Mouse (Mus musculus): Measurements from ENCODE around the gene Sf3a2.
"Not testable (repeated sequence)": the region's sequence is repeated elsewhere in the genome, so short reads cannot be mapped to it uniquely, and the experiment has no call there.

The Sf3a2 gene

DNA sequence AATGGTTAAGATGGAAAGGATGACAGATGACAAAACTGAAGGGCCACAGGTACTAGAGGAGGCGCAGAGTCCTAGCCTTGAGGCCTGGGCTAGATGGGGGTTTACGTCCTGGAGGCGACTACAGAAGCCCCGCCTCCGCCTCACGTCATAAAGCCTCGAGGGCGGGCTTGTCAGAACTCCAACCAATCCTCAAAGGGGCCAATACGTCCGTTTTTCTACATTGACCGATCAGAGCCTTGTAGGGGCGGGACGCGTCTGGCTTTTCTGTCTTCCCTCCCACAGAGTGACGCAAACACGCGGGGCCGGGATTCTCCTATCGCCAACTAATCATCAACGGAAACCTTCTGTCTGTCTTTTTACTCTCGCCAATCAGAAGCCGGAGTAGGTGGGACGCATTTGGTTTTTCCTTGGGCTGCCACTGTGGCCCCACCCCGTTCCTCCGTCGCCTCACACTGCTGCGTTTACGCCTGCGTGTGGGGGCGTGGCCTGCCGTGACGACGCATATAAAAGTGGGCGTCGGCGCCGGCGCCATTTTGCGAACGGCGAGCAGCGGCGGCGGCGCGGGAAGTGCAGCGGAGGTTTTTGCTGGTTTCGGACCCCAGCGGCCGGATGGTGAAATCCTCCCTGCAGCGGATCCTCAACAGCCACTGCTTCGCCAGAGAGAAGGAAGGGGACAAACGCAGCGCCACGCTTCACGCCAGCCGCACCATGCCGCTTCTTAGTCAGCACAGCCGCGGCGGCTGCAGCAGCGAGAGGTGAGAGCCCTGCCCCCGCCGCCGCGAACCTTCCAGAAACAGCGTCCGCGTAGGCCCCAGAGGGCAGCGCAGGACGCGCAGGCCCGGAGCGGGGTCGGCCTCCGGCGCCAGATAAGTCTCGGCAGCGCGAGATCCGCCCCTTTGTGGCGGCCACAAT, 28.4 kb downstream of the Sf3a2 start, which contains the start of gene Oaz1:
Gene Oaz1, plus strand, starts transcription at position 506 of the 912 bp plus-strand sequence.
- DNase-seq = peak; percentile 98 to 99

DNA sequence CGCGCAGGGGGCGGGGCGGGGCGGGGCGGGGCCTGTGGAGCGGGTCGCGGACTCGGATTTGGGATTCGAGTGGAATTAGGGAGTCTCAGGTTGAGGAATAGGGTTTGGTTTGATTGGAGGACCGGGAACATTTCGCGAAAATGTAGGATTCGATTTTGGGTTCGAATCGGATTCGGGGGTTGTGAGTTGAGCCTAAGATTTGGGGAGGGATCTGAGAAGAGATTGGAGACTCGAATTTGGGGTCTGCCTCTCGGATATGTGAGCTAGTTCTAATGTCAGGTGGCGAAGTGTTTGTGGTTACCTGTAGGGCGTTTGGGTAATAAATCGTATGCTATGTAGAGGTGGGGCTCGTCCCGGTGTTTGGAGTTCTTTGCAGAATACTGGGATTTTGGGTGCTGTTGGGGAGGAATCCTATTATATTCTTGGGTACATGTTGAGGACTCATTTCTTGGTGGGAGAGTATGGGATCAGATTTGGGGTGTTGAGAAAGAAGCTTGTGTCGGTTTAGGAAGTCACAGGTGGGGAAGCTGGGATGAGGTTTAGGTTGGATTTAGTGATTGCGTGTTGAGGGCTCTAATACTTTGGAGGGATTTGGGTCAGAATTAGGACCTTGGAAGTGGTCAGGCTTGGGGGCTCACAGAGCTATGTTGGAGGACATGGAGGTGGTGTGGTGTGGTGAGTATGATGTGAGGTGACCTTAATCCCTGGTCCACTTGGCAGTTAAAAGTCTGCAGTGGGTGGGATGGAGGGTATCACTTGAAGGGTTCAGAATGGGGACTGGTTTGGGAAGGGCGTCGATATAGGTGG, 29.3 kb downstream of the Sf3a2 start:
- no peak for DNase-seq

DNA sequence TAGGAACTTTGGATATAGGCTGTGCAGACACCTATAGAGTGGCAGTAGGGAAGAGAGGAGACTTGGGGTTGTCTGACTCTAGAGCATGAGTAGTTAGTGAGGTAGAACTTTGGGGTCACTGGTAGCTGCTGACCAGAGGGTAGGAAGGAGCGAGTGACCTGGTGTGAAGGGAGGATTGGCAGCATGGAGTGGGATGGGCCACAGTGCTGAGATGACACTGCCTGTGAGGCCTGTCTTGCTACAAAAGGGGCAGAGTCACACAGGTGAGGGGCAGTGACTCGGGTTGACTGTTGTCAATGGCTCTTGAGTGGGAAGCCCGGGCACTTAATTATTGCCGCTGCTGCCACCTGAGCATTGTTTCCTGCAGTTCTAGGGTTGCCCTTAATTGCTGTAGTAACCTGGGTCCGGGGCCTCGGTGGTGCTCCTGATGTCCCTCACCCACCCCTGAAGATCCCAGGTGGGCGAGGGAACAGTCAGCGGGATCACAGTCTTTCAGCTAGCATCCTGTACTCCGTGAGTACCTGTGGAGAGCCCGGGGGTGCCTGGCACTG, 29.9 kb downstream of the Sf3a2 start:
- DNase-seq = no peak

DNA sequence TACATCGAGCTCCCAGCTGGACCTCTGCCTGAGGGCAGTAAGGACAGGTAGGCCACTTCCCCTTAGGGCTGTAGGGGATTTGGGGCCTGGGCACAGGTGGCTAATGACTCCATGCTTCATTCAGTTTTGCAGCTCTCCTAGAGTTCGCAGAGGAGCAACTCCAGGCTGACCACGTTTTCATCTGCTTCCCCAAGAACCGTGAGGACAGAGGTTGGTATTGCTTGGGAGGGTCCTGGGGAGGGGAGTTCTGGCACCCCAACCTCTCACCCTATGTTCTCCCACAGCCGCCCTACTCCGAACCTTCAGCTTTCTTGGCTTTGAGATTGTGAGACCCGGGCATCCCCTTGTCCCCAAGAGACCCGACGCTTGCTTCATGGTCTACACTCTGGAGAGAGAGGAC, 30.6 kb downstream of the Sf3a2 start:
- not testable (repeated sequence) for DNase-seq

DNA sequence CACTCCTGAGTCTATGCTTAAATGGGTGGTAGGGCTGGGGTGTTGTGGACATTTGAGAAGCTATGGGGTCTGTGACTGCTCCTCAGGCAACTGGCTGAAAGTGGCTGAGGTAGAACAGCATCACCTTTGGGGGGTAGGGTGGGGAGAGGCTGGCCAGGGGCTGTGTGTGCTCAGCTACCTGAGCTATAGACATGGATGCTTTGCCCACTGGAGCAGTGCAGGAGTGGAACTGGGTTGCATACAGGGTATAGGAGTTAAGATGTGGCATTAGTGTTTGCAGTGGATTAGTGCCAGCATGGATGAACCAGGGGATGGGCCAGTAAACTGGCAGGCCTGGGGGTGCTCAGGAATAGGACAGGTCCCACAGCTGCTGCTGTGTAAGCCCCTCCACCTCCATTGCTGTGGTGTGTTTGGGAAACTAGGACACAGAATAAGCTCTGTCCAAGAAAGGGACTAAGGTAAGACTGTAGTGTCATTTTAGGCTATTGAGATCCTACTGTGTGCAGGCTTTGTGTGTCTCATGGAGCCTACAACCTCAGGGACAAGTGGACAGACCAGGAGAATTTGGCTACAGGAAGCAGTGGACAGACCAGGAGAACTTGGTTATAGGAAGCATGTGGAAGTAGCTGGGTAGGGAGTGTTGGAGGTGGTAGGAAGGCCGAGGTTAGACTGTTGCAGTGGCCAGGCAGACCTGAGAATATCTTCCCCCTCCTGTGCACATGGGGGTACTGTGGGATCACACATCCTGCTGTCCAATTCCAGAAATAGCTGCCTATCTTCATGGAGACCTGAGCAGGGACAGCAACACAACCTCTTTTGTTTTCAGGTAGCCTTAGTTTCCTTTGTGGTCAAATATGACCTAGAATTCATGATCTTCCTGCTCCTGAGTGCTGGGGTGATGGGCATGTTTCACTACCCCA, 31.6 kb downstream of the Sf3a2 start:
- no peak for DNase-seq

DNA sequence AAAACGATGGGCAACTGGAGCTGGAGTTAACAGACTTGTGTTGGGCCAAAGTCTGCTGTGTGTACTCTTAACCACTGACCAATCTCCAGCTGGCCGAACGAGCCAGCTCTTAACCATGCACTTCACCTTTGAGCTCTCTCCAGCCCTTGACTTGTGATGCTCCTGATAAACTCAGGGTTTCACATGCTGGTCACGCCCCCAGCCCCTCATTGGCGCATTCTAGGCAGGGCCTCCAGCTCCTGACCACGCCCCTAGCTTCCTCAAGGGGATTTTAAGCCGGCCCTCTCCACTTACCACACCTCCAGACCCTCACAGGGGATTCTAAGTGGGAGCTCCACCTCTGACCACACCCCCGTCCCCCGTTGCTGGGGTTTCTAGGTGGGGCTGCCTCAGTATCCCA, 33.1 kb downstream of the Sf3a2 start:
- peak; percentile 83 to 90 for DNase-seq

DNA sequence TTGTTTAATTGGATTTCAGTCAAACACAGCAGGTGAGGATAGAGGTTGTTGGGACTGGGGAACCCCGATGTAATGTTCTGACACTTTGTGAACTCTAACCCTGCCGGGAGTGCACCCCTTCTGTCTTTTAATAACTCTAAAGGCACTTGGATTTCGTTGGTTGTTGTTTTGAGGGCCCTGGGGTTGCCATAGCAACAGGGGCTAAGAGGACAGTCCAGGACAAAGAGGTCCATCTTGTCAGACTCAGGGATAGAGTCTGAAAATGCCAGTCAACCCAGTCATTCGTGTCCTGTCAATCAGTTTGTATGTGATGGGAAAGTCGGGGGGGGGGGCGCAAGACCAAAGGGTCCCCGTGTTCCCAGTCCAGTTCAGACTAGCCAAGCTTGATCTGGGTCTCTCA, 34.8 kb downstream of the Sf3a2 start:
- DNase-seq = no peak

DNA sequence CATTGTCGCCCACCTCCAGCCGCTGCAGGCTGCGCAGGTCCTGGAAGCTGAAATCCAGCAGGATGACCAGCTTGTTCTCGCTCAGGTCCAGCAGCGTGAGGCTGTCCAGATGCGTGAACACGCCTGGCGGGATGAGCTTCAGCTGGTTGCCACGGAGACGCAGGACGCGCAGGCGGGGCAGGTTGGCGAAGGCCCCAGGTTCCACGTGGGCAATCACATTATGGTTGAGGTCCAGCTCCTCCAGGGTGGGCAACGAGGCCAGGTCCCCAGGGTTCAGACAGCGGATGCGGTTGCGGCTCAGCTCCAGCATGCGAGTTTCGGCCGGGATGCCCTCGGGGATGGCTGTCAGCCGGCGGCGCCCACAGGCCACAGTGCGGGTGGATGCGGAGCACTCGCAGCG, 37.6 kb downstream of the Sf3a2 start:
- DNase-seq = no peak

DNA sequence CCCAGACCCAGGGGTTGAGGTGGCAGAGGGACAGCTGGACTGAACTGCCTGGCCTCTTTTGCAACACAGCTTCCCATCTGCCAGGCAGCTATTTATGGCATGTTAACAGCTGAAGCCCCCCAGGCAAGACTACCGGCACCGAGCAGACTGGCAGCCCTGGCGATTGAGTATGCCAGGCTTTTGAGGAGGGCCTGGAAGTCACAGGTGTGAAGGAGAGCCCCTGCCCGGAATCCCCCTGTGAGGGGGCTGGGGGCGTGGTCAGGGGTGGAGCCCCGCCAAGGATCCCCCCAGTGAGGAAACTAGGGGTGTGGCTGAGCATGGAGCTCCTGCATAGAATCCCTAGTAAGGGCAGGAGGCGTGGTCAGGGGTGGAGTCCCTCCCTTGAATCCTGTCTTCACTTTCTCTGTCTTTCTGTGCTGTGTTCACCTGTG, 39.0 kb downstream of the Sf3a2 start:
- DNase-seq = no peak

DNA sequence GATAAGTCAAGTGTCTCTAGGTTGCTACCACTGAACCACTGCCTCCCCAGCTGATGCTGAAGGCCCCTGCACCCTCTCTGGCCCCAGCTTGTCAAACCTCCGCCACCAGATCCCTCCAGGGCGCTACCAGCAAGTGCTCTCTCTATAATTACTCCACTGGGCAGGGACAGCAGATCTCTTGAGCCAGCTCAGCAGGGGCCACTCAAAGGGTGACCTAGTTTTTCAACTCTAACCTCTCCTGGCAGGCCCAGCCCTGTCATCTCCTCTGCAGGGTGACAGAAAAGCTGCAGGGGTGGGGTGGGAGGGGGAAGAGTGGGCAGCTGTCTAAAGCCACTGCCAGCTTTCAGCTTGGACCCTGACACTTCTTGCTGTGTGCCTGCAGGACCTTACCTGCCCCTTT, 39.8 kb downstream of the Sf3a2 start:
- DNase-seq = no peak

DNA sequence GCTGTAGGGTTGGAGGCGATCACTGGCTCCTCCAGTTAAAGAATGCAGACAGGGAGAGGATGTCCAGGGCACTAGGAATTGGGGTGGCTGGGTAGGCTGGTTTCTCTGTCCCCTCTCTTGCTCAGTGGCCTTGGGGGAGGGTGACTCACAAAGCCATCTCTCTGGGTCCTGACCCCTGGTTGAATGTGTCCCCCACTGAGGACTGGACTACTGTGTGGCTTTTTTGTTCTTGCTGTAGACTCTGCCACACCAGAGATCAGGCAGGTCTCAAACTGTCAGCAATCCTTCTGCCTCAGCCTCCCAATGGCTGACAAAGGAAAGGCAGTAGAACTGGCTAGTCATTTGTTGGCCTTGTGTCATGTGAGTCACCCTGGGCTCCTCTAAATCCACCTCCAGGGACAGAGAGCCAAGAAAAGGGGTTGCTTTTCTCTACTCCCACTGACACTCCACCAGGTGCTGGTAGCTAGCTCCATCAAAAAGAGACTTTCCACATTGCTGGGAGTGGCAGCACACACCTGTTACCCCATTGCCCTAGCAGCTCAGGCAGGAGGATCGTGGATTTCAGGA, 40.4 kb downstream of the Sf3a2 start:
- DNase-seq = no peak

DNA sequence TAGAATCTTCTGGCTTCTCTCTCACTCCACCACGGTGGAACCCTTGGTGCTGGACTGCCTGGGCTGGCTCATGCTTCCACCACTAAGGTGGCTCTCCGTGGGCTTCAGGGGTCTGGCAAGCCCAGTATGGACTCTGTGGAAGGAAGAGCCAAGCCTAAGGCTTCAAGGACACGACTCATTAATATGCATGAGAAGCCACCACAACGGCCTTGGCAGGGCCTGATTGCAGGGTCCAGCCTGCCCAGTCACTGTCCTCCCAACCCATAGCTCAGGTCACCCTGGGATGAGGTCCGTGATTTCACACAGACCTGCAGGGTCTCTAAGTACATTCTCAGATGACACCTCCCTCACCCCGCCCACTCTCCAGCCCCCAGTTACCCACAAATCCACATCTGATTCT, 41.9 kb downstream of the Sf3a2 start:
- DNase-seq = no peak

DNA sequence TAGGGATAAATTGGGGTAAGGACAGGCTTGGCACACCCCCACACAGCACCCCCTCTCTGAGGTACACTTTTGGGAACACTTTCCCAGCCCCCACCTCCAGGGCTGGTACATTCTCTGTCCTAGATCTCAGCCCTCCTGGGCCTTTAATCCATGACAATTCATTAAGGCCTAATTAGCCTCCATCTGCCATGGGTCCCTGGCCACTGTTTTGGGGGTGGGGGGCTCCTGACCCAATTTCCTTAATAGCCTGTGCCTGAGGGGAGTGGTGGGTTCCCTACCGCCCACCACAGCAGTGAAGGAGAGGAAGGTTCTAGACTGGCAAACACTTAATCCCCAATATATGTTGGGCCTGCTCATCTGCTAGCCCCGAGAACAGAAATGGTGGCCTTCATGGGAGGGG, 43.7 kb downstream of the Sf3a2 start:
- DNase-seq = no peak

DNA sequence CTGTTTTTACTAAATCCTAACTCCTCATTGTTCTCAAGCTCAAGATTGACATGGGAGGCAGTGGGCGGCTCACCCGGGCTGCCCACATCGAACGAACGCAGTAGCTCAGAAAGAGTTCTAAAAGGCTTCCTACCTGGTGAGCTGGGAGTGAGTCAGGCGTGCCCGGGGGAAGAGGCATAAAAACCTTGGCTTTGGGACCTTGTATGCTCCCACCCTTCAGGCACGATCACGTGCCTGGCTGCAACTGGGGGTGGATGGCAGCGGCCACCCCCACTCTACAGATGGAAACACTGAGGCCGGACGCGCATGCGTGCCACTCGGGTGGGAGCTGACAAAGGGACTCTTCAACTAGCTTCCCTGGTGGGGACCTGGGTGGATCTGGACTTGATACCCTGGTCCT, 44.3 kb downstream of the Sf3a2 start:
- no peak for DNase-seq

DNA sequence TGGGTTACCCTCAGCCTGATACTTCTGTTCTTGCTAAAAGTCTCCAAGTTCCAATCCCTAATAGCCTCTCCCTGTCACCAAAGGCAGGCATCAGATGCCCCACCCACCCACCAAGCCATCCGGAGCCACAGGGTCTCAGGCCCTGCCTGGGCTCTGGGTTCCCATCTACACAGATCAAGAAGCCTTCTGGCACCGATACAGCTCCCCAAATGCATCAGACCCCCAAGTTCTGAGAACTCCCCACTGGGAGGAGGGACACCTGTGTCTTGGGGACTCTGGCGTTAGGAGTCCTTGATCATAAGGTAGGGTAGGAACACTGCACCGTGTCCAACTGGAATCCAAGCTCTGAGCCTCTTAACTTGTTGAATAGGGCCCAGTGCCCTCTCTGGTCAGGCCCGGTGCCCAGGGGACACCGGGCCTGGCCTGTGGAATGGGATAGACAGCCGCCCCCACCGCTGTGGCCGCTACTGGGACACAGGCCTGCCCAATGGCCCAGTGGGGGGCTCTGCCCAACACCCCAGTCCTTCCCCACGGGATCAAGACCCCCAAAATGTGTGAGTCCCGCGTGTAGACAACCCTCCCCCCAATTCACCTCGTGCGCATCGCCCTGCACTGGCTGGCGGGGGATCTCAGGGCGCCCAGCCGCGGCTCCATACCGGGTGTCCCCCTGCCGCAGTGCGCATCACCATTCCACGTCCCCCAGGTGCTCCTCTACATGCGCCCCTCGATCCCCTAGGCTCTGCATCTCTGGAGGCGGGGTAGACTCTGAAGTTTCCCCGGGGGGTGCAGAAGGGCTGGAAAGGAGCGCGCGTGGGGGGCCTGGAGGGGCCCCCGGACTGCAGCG, 45.3 kb downstream of the Sf3a2 start:
- no peak for DNase-seq

DNA sequence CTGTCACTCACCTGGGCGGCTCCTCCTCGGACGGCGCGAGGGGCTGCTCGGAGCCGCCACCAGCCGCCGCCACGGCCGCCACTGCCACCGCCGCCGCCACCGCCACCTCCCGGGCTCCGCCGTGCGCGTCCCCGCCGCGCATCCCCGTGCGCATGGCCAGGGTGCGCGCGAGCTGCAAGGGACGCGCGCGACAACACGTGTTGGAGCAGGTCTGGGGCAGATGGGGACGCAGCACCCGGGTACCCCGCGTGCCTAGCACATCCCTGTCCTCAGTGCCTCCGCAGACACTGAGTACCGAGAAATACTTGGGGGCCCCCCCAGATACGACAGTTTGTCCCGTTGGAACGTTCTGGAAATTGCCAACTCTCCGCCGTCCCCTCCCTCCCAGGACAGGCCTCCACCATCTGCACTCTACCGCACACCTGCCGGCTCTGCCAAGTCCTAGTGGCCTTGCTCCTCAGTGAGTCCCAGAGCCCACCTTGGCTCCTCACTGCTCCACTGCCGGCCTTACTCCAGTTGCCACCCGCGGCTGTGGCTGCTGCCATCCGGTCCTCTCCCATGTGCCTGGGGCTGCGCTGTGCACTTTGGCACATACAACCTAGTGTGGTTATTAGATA, 46.0 kb downstream of the Sf3a2 start, which contains the start of gene Lingo3:
Gene Lingo3, minus strand, starts transcription at position 109 of the 617 bp plus-strand sequence.
- peak; percentile 46 to 61 for DNase-seq

DNA sequence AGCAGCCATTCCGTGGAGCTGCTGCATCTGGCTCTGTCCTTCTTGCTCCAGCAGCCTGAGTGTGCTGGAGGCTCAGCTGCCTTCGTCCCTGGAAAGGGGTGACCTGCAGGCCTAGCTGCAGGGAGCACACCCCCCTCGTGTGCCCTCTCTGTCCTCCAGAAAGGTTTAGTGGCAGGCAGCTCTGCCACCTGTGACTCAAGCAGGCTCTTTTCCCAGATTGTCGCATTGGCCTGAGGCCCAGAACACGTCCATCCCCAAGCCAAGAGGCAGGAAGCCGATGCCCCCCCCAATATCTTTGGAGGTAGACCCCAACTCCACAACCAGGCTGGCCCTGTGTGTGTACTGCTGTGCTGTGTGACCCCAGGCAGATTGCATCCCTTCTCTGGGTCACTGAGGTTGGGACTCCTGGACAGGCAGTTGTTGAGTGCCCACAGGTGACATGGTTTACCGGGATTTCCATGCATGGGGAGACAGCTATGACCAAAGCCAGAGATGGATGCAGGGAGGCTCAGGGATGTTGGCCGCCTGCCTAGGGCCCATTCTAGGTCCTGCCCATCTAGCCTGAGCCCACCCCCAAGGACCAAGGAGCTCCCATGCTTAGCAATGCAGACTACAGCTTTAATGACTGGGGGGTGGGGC, 47.2 kb downstream of the Sf3a2 start:
- DNase-seq = no peak

DNA sequence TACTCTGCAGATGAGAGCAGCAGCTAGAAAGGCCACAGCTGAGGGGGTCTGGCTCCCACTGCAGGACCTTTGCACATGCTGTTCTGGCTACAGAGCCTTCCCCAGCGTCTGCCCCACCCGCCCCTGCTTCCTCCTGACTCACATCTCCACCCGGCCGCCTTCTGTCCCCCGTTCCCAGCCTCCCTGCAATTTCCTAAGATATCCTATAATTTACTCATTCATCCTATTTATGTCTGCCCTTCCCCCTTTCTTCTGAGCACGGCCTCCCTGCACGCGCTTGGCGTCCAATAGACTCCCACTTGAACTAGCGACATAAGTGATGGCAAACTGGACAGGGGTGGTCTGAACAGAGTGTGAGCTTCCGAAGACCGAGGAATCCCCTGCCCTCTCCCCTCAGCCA, 47.7 kb downstream of the Sf3a2 start:
- no peak for DNase-seq

DNA sequence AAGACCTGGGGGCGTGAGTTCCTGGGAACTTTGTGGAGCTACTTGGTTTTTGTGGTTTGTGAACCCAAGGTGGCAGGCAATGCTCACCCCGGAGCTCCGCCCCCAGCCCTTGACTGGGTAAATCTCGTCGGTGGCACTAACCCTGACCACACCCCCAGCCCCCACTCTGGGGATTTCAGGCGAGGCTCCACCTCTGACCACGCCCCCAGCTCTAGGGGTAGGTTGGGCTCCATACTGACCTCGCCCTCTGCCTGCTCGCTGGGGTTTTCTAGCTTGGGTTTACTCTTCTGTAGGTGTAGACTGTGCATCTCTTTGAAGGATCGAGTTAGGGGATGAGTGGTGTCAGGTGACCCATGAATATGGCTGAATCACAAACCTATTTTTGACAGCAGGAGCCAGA, 50.6 kb downstream of the Sf3a2 start:
- DNase-seq = peak; percentile 74 to 81
